Mouse (Mus musculus) monocyte, adult 5-6 weeks (primary cell): Measurements from ENCODE around the gene Hist1h4a. TPM values are rescaled to one million over a fixed set of nuclear protein-coding genes. Genes with fewer than 3 reads are reported as not detected.
A peak's percentile ranks its signal among the peaks of the same experiment; 100 is the strongest.
"Not testable (repeated sequence)": the region's sequence is repeated elsewhere in the genome, so short reads cannot be mapped to it uniquely, and the experiment has no call there.

Experiments
- ATAC-seq: fragments of 153-309, 156-312 bp; replicated peaks from 2 replicates; pipeline ENCODE4 v1.8.0; 2017; ENCODE audit warnings: mild to moderate bottlenecking; ENCODE audit not compliant: low TSS enrichment, insufficient number of reproducible peaks, severe bottlenecking, poor library complexity, low FRiP score
- total RNA-seq: library from RNA; stranded (forward); fragments of 200-1000, 200-491, 200-594 nt; gene quantifications from 3 replicates; pipeline ENCODE4 v1.2.3, GENCODE M21; 2017

Gene Hist1h4a
- 43.2 to 186 TPM (median 59.3 TPM) in 3 replicates for total RNA-seq

DNA sequence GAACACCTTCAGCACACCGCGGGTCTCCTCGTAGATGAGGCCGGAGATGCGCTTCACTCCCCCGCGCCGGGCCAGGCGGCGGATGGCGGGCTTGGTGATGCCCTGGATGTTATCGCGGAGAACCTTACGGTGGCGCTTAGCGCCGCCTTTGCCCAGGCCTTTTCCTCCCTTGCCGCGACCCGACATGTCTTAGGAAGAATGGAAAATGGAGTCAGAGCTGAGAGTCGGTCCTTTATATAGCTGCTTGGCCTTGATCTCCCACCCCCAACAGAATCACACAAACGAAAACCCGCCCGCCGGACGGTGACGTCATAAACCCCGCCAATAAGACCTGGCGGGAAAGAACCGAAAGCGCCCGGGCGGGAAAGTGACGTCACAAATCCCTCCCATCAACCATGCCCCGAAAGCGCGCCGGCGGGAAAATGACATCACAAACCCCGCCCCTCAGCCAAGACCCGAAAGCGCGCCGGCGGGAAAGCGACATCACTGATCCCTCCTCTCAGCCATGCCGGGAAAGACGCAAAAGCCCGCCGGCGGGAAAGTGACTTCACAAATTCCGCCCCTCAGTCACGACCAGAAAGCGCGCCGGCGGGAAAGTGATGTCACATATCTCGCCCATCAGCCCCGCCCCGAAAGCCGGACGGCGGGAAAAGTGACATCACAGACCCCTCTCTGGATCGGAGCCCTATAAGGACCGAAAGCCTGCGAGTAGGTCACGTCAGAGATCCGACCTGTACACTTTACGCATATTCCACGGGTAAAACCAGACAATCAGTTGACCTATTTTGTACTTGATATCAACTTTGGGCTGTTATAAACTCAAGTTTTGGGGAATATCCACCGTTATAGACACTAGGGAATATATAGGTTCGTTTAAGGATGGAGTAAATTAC lies at the start of gene Hist1h4a:
Hist1h4a (minus strand) TSS at position 259 of the 893 bp plus-strand sequence.
- ATAC-seq: peak; percentile 61

DNA sequence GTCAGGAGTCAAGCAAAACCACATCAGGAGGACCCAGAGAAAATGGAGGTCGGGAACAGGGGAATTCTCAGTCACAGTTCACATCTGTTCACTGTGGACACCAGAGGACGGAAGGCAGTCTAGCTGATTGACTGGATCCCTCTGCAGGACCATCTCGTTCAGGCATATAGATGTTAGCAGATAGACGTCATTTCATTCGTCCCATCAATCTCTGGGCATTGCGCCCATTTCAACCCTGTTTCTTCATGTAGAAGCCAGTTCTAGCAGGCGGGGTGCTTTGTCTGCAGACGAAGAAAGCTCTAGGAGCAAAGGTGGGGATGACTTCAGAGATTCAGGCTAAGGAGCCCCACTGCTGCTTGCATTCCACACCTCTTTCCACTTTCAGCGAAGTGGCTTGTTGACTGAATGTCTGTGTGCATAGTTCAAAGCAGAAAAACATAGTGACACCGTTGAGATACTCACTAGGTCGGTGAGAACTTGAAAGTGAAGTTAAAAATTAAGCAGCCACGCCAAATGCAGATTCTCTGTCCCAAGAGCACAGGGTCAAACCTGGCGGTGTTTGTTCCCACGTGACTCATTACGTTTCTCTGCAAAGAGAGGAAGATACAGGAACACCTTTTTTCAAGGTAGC lies 45.5 kb upstream of the Hist1h4a start, which contains the start of gene Slc17a2:
Slc17a2 (plus strand) TSS at position 572 of the 631 bp plus-strand sequence.
- no peak for ATAC-seq

GRCm38 (mm10) chr13:23804532-23804931 lies 43.5 kb upstream of the Hist1h4a start:
- ATAC-seq: no peak

DNA sequence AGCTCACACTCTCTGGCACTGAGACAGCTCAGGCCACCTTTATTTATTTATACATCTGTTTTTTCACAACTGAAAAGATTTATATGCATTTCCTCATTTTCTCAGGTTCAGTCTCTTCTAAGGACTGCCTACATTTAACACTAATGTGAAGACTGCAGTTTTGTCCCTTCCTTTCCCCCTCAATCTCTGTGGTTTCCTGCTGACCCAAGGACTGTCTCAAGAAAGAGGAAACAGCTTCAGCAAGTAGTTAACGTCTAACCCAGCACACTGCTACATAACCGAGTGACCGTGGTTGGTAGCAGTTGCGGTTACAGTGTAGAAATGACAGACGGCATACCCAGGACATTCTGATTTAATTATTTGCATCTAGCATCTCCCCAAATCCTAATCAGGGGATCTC lies 38.4 kb upstream of the Hist1h4a start:
- peak; percentile 94 for ATAC-seq

GRCm38 (mm10) chr13:23792520-23792919 lies 31.5 kb upstream of the Hist1h4a start:
- peak; percentile 80 for ATAC-seq

- ATAC-seq: no peak
Measured at GRCm38 (mm10) chr13:23779025-23779424, 18.0 kb upstream of the Hist1h4a start.

DNA sequence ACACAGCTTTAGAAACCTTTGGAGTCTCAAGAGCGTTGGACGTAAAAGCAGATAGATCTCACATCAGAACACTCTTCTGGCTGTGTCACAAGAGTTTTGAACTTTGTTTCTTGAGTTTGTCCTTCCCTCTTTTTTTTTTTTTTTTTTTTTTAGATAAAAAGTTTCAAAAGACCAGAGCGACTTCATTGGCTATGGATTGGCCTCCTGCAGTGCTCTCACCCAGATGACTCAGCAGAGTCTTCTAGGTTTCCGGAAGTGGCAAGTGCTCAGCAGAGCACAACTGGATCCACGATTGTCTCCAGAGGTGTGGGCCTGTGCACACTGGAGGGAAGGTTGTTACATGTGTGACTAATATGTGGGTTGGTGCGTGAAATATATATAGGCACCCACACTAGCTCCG lies 17.3 kb upstream of the Hist1h4a start:
- no peak for ATAC-seq

- peak; percentile 50; the same call in 1 of the 2 replicates for ATAC-seq
Measured at GRCm38 (mm10) chr13:23772561-23773313, 11.7 kb upstream of the Hist1h4a start.

GRCm38 (mm10) chr13:23769613-23770012 lies 8.6 kb upstream of the Hist1h4a start, which contains the start of gene Trim38:
TSS of gene Trim38 (plus strand) at chr13:23769913.
- not testable (repeated sequence) for ATAC-seq

DNA sequence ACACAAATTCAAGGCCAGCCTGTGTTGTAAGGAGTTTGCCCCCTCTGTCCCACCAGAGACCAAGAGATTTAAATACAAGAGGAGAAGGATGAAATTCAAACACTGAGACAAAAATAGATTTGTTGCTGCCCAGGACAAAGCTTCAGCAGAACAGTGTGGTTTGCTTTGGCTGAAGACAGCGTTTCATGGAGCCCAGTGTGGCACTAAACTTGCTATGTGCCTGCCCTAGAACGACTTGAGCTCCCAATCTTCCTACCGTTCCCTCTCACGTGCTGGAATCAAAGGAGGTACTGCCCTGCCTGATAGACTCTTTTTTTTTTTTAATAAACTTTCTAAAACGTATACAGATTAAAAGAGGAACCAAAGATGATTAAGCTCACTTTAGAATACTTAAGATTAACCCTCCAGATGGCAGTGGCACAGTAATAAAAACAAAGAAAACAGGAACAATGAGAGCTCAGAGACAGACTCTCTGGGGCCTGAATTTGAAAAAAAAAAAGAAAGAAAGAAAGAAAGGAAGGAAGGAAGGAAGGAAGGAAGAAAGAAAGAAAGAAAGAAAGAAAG lies 7.9 kb upstream of the Hist1h4a start:
- no peak for ATAC-seq

- no peak for ATAC-seq
Measured at GRCm38 (mm10) chr13:23766772-23767171, 5.7 kb upstream of the Hist1h4a start.

DNA sequence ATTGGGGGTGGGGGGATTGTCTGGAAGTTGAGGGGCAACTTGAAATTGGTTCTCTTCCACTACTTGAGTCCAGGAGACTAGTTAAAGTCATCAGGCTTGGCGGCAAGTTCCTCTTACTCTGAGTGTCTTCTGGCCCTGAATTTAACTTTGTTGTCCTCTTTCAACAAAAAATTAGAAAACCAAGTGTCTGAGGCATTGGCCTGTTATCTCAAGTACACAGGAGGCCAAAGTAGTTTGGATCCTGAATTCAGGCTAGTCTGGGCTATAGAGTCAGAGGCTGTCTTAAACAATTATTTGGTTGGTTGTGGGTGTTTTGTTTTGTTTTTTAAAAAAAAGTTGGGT lies 4.1 kb upstream of the Hist1h4a start:
- ATAC-seq: no peak

- ATAC-seq: no peak
Measured at GRCm38 (mm10) chr13:23764324-23765171, 3.5 kb upstream of the Hist1h4a start.

GRCm38 (mm10) chr13:23763586-23764323 lies 2.7 kb upstream of the Hist1h4a start, which contains the start of gene Hist1h1a:
TSS of gene Hist1h1a (plus strand) at chr13:23763666.
- ATAC-seq: peak; percentile 45

- no peak for ATAC-seq
Measured at GRCm38 (mm10) chr13:23763242-23763585, 2.2 kb upstream of the Hist1h4a start.

GRCm38 (mm10) chr13:23761871-23762821 lies 1.1 kb upstream of the Hist1h4a start, which contains the start of gene Hist1h3a:
TSS of gene Hist1h3a (minus strand) at chr13:23762386.
- peak; percentile 65 for ATAC-seq
